Mouse (Mus musculus): Measurements from ENCODE around the gene Cxcr1. TPM values are rescaled to one million over a fixed set of nuclear protein-coding genes. Genes with fewer than 3 reads are reported as not detected.
A peak's percentile ranks its signal among the peaks of the same experiment; 100 is the strongest.

Gene Cxcr1
- polyA plus RNA-seq, 1 experiment from 2014 or later, result not detected

DNA sequence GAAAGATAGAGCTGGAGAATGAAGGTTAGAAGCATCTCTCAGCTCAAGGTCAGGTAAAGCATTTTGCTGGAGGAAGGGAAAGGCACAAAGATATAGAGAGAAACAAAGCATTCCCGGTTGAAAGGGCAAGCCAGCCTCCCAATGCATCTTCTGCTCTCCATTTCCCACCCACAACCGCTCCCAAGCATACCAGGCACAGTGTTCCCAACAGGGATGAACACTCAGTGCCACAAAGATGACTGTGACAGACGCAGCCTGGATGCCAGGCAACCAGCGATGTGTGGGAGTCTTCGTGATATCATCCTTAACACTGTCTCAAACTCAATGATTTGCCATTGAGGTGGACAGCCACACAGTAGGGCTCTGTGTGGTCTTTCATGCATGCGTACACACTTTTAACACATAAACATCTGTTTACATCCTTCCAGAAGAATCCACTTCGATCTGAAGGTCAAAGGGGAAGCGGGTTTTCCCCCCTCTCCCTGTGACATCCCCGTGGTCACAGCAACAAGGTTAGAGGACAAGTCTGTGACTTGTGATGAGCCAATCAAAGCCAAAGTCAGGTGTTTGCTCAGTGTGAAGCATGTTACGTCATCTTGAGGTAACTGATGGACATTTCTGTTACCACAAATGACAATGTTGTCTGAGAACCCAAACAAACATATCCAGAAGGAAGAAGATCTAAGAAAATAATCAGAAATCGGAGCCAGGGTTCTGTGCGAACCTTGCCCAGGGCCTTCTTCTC is 3.5 kb upstream of the Cxcr1 start:
- ChIA-PET POLR2A (no interaction called here), CTCF (no interaction called here)
- ATAC-seq (no peak), DNase-seq (ENCODE audit: low read depth, low spot score) (no peak)
- H3K27me3 ChIP-seq, result no peaks in the 10 kb centered on the region
- in situ Hi-C loops (cut with MboI; ENCODE audit: low pct_unique_long_range_greater_than_20kb), result no loop called here
- no peak for TF ChIP-seq CTCF (IDR thresholded peaks at IDR 0.05)

DNA sequence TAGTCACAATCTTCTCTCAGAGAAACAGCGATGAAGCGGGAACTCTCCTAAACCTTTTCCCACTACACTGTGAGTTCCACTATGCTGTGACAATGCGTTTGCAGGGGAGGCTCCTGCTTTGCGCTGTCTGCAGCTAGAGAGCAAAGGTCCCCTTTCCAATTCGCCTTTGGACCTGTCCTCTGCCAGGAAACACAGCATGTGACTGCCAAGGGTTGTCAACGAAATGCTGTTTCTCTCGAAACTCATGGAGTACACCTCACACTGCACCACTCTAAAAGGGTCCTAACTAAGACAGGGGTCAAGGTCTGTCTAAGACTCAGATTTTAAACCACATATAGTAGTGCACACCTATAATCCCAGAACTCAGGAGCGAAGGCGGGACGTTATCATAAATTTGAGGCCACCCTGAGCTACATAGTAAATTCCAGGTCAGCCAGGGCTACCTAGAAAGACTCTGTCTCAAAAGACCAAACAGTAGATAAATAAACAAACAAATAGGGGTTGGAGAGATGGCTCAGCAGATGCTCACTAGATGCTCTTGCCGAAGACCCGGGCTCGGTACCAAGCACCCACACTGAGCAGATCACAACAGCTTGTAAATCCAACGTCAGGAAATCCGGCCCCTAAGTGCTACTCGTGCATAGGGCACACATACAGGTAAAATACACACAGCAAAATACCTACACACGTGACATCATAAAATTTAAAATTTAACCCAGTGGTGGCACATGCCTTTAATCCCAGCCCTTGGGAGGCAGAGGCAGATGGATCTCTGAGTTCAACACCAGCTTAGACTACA is 2.4 kb upstream of the Cxcr1 start:
- ATAC-seq (no peak), DNase-seq (ENCODE audit: low read depth, low spot score) (no peak)
- TF ChIP-seq CTCF (IDR thresholded peaks at IDR 0.05), result no peak
- in situ Hi-C loops (cut with MboI; ENCODE audit: low pct_unique_long_range_greater_than_20kb), result no loop called here
- POLR2A ChIA-PET, result interaction anchor here (0.5 kb wide), 1 partner anchor 291 kb away, joined by 4 read pairs; no protein-coding TSS in a partner anchor
- H3K27me3 ChIP-seq, result no peaks in the 10 kb centered on the region
- CTCF ChIA-PET, result interaction anchor here (0.9 kb wide), 1 partner anchor 165 kb away, joined by 3 read pairs; the partner anchor contains the start of gene Catip

DNA sequence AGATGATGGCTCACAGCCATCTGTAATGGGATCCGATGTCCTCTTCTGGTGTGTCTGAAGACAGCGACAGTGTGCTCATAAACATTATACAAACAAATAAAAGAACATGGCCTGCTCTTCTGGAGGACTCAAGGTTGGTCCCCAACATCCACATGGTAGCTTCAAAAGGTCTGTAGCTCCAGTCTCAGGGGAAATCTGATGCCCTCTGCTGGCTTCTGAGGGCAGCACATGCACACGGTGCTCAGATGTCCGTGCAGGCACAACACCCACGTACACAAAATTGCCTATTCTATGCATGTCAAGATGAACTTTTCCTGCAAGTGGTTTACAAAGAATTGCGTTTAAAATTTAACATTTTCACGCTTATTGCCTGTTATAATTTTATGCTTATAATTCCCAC is 1.5 kb upstream of the Cxcr1 start:
- TF ChIP-seq CTCF (IDR thresholded peaks at IDR 0.05), result peak; percentile 68
- ATAC-seq (no peak), DNase-seq (ENCODE audit: low read depth, low spot score) (no peak)
- ChIA-PET POLR2A (interaction anchor here (0.6 kb wide), 1 partner anchor 18 kb away, joined by 5 read pairs; no protein-coding TSS in a partner anchor), CTCF (interaction anchor here (1.1 to 1.8 kb wide), 2 partner anchors 9 to 294 kb away, joined by 4 read pairs; no protein-coding TSS in a partner anchor)
- in situ Hi-C loops (cut with MboI; ENCODE audit: low pct_unique_long_range_greater_than_20kb), result no loop called here
- no peaks in the 10 kb centered on the region for H3K27me3 ChIP-seq

DNA sequence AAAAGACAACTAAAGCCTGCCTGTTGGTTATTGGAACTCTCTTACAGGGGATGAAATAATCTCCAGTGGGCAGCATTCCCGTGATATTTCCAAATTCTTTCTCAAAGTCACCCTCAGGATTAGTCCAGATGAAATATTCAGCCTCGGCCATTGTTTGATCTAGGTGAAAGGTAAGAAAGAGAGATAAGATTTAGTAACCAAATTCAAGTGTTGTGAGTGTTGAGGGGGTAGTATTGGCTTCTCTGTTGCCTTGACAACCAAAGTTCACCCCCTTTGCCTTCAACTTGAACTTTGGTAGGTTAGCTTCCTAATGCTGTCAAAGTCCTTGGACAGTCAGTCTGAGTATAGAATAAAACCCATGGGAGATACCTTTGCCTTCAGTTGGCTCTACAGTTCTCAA is 1.7 kb downstream of the Cxcr1 start:
- ChIA-PET POLR2A (no interaction called here), CTCF (no interaction called here)
- TF ChIP-seq CTCF (IDR thresholded peaks at IDR 0.05), result no peak
- ATAC-seq (no peak), DNase-seq (ENCODE audit: low read depth, low spot score) (no peak)
- no peaks in the 10 kb centered on the region for H3K27me3 ChIP-seq
- in situ Hi-C loops (cut with MboI; ENCODE audit: low pct_unique_long_range_greater_than_20kb), result no loop called here

DNA sequence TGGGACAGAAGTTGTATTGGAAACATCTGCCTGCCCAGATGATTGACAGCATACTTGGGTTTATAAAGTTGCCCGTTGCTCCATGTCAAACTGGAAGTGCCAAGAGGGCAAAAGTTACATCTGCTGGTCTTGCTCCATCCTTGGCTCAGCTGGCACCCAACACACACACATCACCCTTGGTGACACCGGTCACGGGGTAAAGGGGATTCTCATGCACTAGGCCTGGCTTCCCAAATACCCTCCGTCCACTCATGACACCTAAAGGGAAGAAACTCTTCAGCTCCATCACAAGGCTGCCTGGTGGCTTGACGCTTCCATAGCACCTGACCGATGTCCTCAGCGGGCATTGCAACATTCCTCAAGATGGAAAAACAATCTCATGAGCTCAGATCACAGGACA is 4.0 kb downstream of the Cxcr1 start:
- DNase-seq (ENCODE audit: low read depth, low spot score) (no peak), ATAC-seq (no peak)
- ChIA-PET CTCF (no interaction called here), POLR2A (no interaction called here)
- H3K27me3 ChIP-seq, result no peaks in the 10 kb centered on the region
- no peak for TF ChIP-seq CTCF (IDR thresholded peaks at IDR 0.05)
- in situ Hi-C loops (cut with MboI; ENCODE audit: low pct_unique_long_range_greater_than_20kb), result no loop called here

DNA sequence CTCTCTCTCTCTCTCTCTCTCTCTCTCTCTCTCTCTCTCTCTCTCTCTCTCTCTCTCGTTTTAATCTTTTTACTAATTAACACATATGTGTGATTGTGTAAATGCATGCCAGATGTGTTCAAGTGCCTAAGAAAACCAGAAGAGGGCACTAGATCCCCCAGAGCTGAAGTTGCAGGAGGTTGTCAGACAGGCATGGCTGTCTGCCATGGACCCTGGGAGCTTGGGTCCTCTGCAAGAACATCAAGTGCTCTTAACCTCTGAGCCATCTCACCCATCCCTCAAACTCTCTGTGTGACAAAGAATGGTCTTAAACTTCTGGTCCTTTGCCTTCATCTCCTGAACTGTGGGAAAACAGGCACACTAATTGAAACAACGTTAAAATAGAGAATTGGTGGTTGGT is 11.4 kb downstream of the Cxcr1 start:
- in situ Hi-C loops (cut with MboI; ENCODE audit: low pct_unique_long_range_greater_than_20kb), result no loop called here
- ATAC-seq, result no peak
- TF ChIP-seq CTCF (IDR thresholded peaks at IDR 0.05), result no peak
- CTCF ChIA-PET, result no interaction called here
- H3K27me3 ChIP-seq, result peaks cover 2% of the 10 kb centered on the region
- no peak for DNase-seq (ENCODE audit: low read depth, low spot score)
- POLR2A ChIA-PET, result interaction anchor here (0.6 kb wide), 1 partner anchor 255 kb away, joined by 3 read pairs; no protein-coding TSS in a partner anchor

DNA sequence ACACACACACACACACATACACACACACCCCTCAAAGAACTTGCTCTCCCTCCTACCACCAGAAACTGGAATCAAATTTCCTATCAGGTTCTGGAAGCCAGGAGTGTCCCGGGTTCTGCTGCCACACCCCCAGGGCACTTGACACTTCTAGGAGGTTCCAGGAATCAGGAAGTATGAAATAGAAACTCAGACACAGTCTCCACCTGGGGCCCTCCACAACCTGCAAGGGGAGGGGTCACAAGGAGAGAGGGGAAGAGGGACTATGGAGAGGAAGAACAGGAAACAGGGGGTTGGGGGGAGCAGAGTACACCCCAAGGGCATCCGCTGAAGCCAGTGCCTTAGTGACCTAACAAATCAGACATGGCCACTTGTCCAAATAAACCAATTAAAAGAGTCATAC is 13.0 kb downstream of the Cxcr1 start:
- no peak for TF ChIP-seq CTCF (IDR thresholded peaks at IDR 0.05)
- in situ Hi-C loops (cut with MboI; ENCODE audit: low pct_unique_long_range_greater_than_20kb), result no loop called here
- DNase-seq (ENCODE audit: low read depth, low spot score) (no peak), ATAC-seq (no peak)
- ChIA-PET CTCF (no interaction called here), POLR2A (no interaction called here)
- H3K27me3 ChIP-seq, result peaks cover 9% of the 10 kb centered on the region

DNA sequence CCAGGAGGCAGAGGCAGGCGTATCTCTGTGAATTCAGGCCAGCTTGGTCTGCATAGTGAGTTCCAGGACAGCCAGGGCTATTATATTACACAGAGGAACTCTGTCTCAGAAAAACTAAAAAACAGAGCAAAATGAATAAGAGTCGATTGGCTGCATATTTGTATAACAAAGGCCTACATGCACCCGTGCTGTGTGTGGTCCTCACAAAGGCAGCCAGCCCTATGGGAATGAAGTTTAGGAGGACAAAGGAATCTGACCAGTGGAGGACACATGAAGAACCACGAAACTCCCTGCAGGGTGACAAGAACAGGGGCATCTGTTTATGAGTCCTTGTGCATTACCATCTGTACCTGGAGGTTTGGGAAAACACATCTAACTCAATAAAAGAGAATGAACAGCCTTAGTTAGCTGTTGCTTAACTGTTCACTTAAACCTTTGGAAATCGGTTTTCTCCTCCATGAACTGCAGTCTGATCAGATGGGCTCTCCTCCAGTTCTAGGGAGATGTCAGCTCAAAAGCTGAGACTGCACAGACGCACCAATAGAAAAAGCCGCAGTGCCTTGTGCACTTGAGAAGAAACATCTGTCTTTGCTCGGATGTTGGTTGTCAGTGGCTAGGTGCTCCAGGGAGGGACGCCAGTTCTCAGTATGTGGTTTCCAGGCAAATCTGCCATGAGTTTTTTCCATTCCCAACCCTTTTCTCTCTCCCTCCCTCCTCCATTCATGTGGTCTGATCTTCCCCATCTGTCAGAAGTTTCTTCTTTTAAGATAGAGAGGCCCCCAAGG is 14.6 kb downstream of the Cxcr1 start:
- CTCF ChIA-PET, result no interaction called here
- in situ Hi-C loops (cut with MboI; ENCODE audit: low pct_unique_long_range_greater_than_20kb), result no loop called here
- POLR2A ChIA-PET, result no interaction called here
- no peak for ATAC-seq
- no peak for TF ChIP-seq CTCF (IDR thresholded peaks at IDR 0.05)
- DNase-seq (ENCODE audit: low read depth, low spot score), result no peak
- peaks cover 13% of the 10 kb centered on the region for H3K27me3 ChIP-seq

DNA sequence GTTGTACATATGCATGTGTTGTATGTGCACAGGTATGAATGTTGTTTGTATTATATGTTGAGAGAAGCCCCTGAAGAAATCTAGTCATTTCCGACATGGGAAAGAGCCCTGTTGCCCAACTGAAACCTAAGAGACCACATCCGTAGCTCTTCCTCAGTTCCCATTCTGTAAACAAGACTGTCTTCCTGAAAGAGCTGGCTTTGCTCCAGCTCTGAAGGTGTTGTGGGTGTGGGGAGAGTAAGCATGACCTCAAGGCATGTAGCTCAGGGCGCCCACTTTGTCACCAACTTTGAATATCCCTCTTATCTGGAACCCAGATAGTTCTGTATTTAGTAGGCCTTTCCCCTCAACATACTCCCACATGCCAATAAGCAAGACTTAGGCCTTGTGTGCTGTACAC is 15.8 kb downstream of the Cxcr1 start:
- ATAC-seq (no peak), DNase-seq (ENCODE audit: low read depth, low spot score) (no peak)
- in situ Hi-C loops (cut with MboI; ENCODE audit: low pct_unique_long_range_greater_than_20kb), result no loop called here
- TF ChIP-seq CTCF (IDR thresholded peaks at IDR 0.05), result no peak
- peaks cover 13% of the 10 kb centered on the region for H3K27me3 ChIP-seq
- CTCF ChIA-PET, result interaction anchor here (1.5 kb wide), 1 partner anchor 14 kb away, joined by 3 read pairs; no protein-coding TSS in a partner anchor
- POLR2A ChIA-PET, result no interaction called here

DNA sequence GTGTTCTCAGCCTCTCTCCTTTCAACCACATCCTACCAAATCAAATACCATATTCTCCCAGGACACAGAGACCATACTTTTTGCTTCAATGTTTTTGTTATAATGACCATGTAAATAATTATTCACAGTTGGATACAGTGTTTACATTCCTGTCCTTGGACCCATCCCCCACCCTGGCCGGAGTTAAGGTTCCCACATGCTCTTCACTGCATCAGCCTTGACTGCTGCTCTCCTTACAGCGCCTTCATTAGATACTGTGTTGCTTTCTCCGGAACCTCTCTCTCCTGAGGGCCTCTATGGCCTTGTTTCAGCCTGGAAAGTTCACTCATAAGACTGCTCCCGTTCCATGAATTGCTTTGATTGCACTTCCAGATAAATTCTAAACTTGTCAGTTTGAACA is 18.7 kb downstream of the Cxcr1 start:
- in situ Hi-C loops (cut with MboI; ENCODE audit: low pct_unique_long_range_greater_than_20kb), result no loop called here
- ChIA-PET CTCF (no interaction called here), POLR2A (no interaction called here)
- H3K27me3 ChIP-seq, result peaks cover 29% of the 10 kb centered on the region
- ATAC-seq (no peak), DNase-seq (ENCODE audit: low read depth, low spot score) (no peak)
- TF ChIP-seq CTCF (IDR thresholded peaks at IDR 0.05), result no peak
